Mouse (Mus musculus) intestine, embryonic 15.5 days (tissue): ENCODE data around the gene Mxd1. TPM values are rescaled to one million over a fixed set of nuclear protein-coding genes. Genes with fewer than 3 reads are reported as not detected.

ENCODE experiments used
- ATAC-seq: fragments of 200-750 bp; cut with Nextera tagmentation; 2 replicates; pipeline ENCODE4 v1.8.0; 2017; ENCODE audit warnings: moderate TSS enrichment, moderate library complexity
- H3K27ac ChIP-seq: fragments of 300-500 bp; sonication (generic); 2 replicates; pipeline ENCODE4 v1.5.1; 2015; ENCODE audit warnings: mild to moderate bottlenecking, inconsistent platforms
- H3K27me3 ChIP-seq: fragments of 300-500 bp; sonication (generic); replicated peaks from 2 replicates; pipeline ENCODE4 v1.6.1; 2015; ENCODE audit warnings: inconsistent platforms
- H3K36me3 ChIP-seq: fragments of 300-500 bp; sonication (generic); 2 replicates; pipeline ENCODE4 v1.6.1; 2015; ENCODE audit warnings: inconsistent platforms
- H3K4me1 ChIP-seq: fragments of 300-500 bp; sonication (generic); replicated peaks from 2 replicates; pipeline ENCODE4 v1.6.1; 2015; ENCODE audit warnings: inconsistent platforms
- H3K4me2 ChIP-seq: fragments of 300-500 bp; sonication (generic); replicated peaks from 2 replicates; pipeline ENCODE4 v1.6.1; 2015; ENCODE audit warnings: mild to moderate bottlenecking, inconsistent platforms
- H3K4me3 ChIP-seq: fragments of 300-500 bp; sonication (generic); replicated peaks from 2 replicates; pipeline ENCODE4 v1.5.1; 2015; ENCODE audit warnings: inconsistent platforms
- H3K9ac ChIP-seq: fragments of 300-500 bp; sonication (generic); 2 replicates; pipeline ENCODE4 v1.6.1; 2015; ENCODE audit warnings: inconsistent platforms
- H3K9me3 ChIP-seq: fragments of 300-500 bp; sonication (generic); 2 replicates; pipeline ENCODE4 v1.6.1; 2016; ENCODE audit warnings: inconsistent platforms
- WGBS: fragments of 180-500 bp; shearing (Covaris S2); methylation state at CpG from one replicate; pipeline ENCODE4 v1.1.7; 2015; 5-methylcytosine and 5-hydroxymethylcytosine counted together
- polyA plus RNA-seq: library from polyadenylated mRNA; unstranded; fragments of >200 nt; fragmentation: Nextera tagmentation; extraction: Ambion mirVana; gene quantifications from 2 replicates; pipeline ENCODE4 v1.2.1, GENCODE M21; 2015

Mxd1 gene
- 13.8 and 14.7 TPM in 2 replicates for polyA plus RNA-seq

GRCm38 (mm10) chr6:86668580-86669239, at the start of gene Mxd1:
Gene Mxd1 (minus strand): TSS chr6:86669161.
- Histone ChIP-seq H3K9me3 (no peaks in the 10 kb centered on the region), H3K4me1 (peaks cover 7% of the 10 kb centered on the region; the same call in 1 of the 2 replicates), H3K4me2 (peak within 1 kb of the TSS; percentile 87), H3K27me3 (no peaks in the 10 kb centered on the region), H3K27ac (peak within 1 kb of the TSS; percentile 66), H3K36me3 (peaks cover 13% of the 10 kb centered on the region; the same call in 1 of the 2 replicates), H3K9ac (peak within 1 kb of the TSS; percentile 83), H3K4me3 (peak within 1 kb of the TSS; percentile 97)
- ATAC-seq: no peak; the same call in 1 of the 2 replicates
- WGBS: under 1% methylated on average over 70 of the region's 76 CpGs

- peak; percentile 92 for ATAC-seq
- H3K27me3 ChIP-seq: no peaks in the 10 kb centered on the region
- H3K9ac ChIP-seq: no peak overlapping the region
- H3K27ac ChIP-seq: no peak overlapping the region
- no peak overlapping the region for H3K4me3 ChIP-seq
- no peaks in the 10 kb centered on the region for H3K9me3 ChIP-seq
- H3K4me1 ChIP-seq: no peaks in the 10 kb centered on the region
- H3K36me3 ChIP-seq: peaks cover 19% of the 10 kb centered on the region
- no peak overlapping the region for H3K4me2 ChIP-seq
- 80% methylated on average over 4 of the region's 4 CpGs for WGBS
These were observed 39.3 kb upstream of the Mxd1 start for GRCm38 (mm10) chr6:86708072-86708774.

- H3K4me3 ChIP-seq: no peak overlapping the region
- no peak overlapping the region for H3K27ac ChIP-seq
- 82% methylated on average over 9 of the region's 9 CpGs for WGBS
- ATAC-seq: no peak
- H3K9me3 ChIP-seq: no peaks in the 10 kb centered on the region
- H3K4me2 ChIP-seq: no peak overlapping the region
- H3K27me3 ChIP-seq: no peaks in the 10 kb centered on the region
- H3K9ac ChIP-seq: no peak overlapping the region
- peaks cover 22% of the 10 kb centered on the region for H3K36me3 ChIP-seq
- no peaks in the 10 kb centered on the region for H3K4me1 ChIP-seq
These were observed 33.6 kb upstream of the Mxd1 start for GRCm38 (mm10) chr6:86702577-86702976.

- H3K9ac ChIP-seq: no peak overlapping the region
- H3K36me3 ChIP-seq: peaks cover 13% of the 10 kb centered on the region
- H3K9me3 ChIP-seq: no peaks in the 10 kb centered on the region
- no peak overlapping the region for H3K27ac ChIP-seq
- H3K4me3 ChIP-seq: no peak overlapping the region
- no peak for ATAC-seq
- WGBS: 74% methylated on average over 6 of the region's 6 CpGs
- H3K4me1 ChIP-seq: no peaks in the 10 kb centered on the region
- no peaks in the 10 kb centered on the region for H3K27me3 ChIP-seq
- H3K4me2 ChIP-seq: no peak overlapping the region
These were observed 28.9 kb upstream of the Mxd1 start for GRCm38 (mm10) chr6:86697903-86698302.

- Histone ChIP-seq H3K9ac (no peak overlapping the region), H3K27ac (no peak overlapping the region), H3K4me2 (no peak overlapping the region), H3K4me1 (no peaks in the 10 kb centered on the region), H3K27me3 (no peaks in the 10 kb centered on the region), H3K4me3 (no peak overlapping the region), H3K9me3 (no peaks in the 10 kb centered on the region), H3K36me3 (peaks cover 8% of the 10 kb centered on the region; the same call in 1 of the 2 replicates)
- WGBS: 86% methylated on average over 10 of the region's 10 CpGs
- no peak for ATAC-seq
These were observed 27.3 kb upstream of the Mxd1 start for GRCm38 (mm10) chr6:86696213-86696612.

GRCm38 (mm10) chr6:86694465-86694864, 25.5 kb upstream of the Mxd1 start:
- H3K36me3 ChIP-seq: peaks cover 9% of the 10 kb centered on the region; the same call in 1 of the 2 replicates
- ATAC-seq: 0 out of 2 replicates have a peak, but pooled peaks have one; percentile 28
- no peak overlapping the region for H3K4me2 ChIP-seq

GRCm38 (mm10) chr6:86689671-86690070, 20.7 kb upstream of the Mxd1 start:
- 96% methylated on average over 3 of the region's 3 CpGs for WGBS
- no peaks in the 10 kb centered on the region for H3K27me3 ChIP-seq
- no peak overlapping the region for H3K4me2 ChIP-seq
- no peak overlapping the region for H3K4me3 ChIP-seq
- 0 out of 2 replicates have a peak, but pooled peaks cover 5% of the 10 kb centered on the region for H3K36me3 ChIP-seq
- ATAC-seq: no peak
- no peak overlapping the region for H3K9ac ChIP-seq
- no peak overlapping the region for H3K27ac ChIP-seq
- no peaks in the 10 kb centered on the region for H3K9me3 ChIP-seq
- no peaks in the 10 kb centered on the region for H3K4me1 ChIP-seq

More at GRCm38 (mm10) chr6:86694465-86694864, 25.5 kb upstream of the Mxd1 start:
- no peaks in the 10 kb centered on the region for H3K9me3 ChIP-seq
- no peaks in the 10 kb centered on the region for H3K27me3 ChIP-seq
- no peak overlapping the region for H3K9ac ChIP-seq
- H3K4me1 ChIP-seq: no peaks in the 10 kb centered on the region
- H3K4me3 ChIP-seq: no peak overlapping the region
- H3K27ac ChIP-seq: no peak overlapping the region

- H3K4me2 ChIP-seq: no peak overlapping the region
- H3K9me3 ChIP-seq: no peaks in the 10 kb centered on the region
- 0 out of 2 replicates have a peak, but pooled peaks cover 5% of the 10 kb centered on the region for H3K36me3 ChIP-seq
- H3K9ac ChIP-seq: no peak overlapping the region
- H3K4me1 ChIP-seq: 0 out of 2 replicates have a peak, but pooled peaks cover 2% of the 10 kb centered on the region
- H3K4me3 ChIP-seq: no peak overlapping the region
- no peak overlapping the region for H3K27ac ChIP-seq
- no peaks in the 10 kb centered on the region for H3K27me3 ChIP-seq
- 73% methylated on average over 1 of the region's 1 CpGs for WGBS
- ATAC-seq: no peak
These were observed 18.0 kb upstream of the Mxd1 start for GRCm38 (mm10) chr6:86686971-86687370.

- Histone ChIP-seq H3K4me2 (peak overlapping the region; percentile 70), H3K4me1 (0 out of 2 replicates have a peak, but pooled peaks cover 2% of the 10 kb centered on the region), H3K9ac (peak overlapping the region; percentile 39; the same call in 1 of the 2 replicates), H3K27ac (0 out of 2 replicates have a peak overlapping the region, but pooled peaks have one; percentile 38), H3K27me3 (no peaks in the 10 kb centered on the region), H3K36me3 (0 out of 2 replicates have a peak, but pooled peaks cover 14% of the 10 kb centered on the region), H3K9me3 (no peaks in the 10 kb centered on the region), H3K4me3 (peak overlapping the region; percentile 69)
- peak; percentile 1; the same call in 1 of the 2 replicates for ATAC-seq
- 36% methylated on average over 12 of the region's 12 CpGs for WGBS
These were observed 15.7 kb upstream of the Mxd1 start for GRCm38 (mm10) chr6:86684655-86685011.

- Histone ChIP-seq H3K27ac (peak within 1 kb of the TSS; percentile 67), H3K36me3 (0 out of 2 replicates have a peak, but pooled peaks cover 17% of the 10 kb centered on the region), H3K27me3 (no peaks in the 10 kb centered on the region), H3K9me3 (no peaks in the 10 kb centered on the region), H3K4me2 (peak within 1 kb of the TSS; percentile 70), H3K9ac (peak within 1 kb of the TSS; percentile 80), H3K4me1 (0 out of 2 replicates have a peak, but pooled peaks cover 2% of the 10 kb centered on the region), H3K4me3 (peak within 1 kb of the TSS; percentile 69)
- 2% methylated on average over 36 of the region's 36 CpGs for whole genome bisulfite sequencing
- ATAC-seq: peak; percentile 97
These were observed 15.1 kb upstream of the Mxd1 start, which contains the start of gene Snrnp27 for GRCm38 (mm10) chr6:86683872-86684654. Gene Snrnp27 (minus strand): TSS chr6:86684522.

- H3K9me3 ChIP-seq: no peaks in the 10 kb centered on the region
- WGBS: 83% methylated on average over 3 of the region's 3 CpGs
- no peak overlapping the region for H3K27ac ChIP-seq
- H3K27me3 ChIP-seq: no peaks in the 10 kb centered on the region
- peaks cover 28% of the 10 kb centered on the region; the same call in 1 of the 2 replicates for H3K36me3 ChIP-seq
- H3K4me1 ChIP-seq: 0 out of 2 replicates have a peak, but pooled peaks cover 2% of the 10 kb centered on the region
- no peak overlapping the region for H3K4me3 ChIP-seq
- no peak overlapping the region for H3K4me2 ChIP-seq
- H3K9ac ChIP-seq: no peak overlapping the region
- no peak for ATAC-seq
These were observed 12.3 kb upstream of the Mxd1 start for GRCm38 (mm10) chr6:86681289-86681688.

- H3K4me2 ChIP-seq: no peak overlapping the region
- H3K36me3 ChIP-seq: peaks cover 39% of the 10 kb centered on the region
- 65% methylated on average over 6 of the region's 6 CpGs for WGBS
- ATAC-seq: no peak
- H3K4me1 ChIP-seq: no peaks in the 10 kb centered on the region
- no peak overlapping the region for H3K4me3 ChIP-seq
- no peak overlapping the region for H3K27ac ChIP-seq
- no peak overlapping the region for H3K9ac ChIP-seq
- H3K9me3 ChIP-seq: no peaks in the 10 kb centered on the region
- H3K27me3 ChIP-seq: no peaks in the 10 kb centered on the region
These were observed 9.4 kb upstream of the Mxd1 start for GRCm38 (mm10) chr6:86678341-86678740.
